Mouse (Mus musculus) erythroblast, embryonic 14.5 days (primary cell): ENCODE measurements around the gene 4930426L09Rik.

Source experiments
- GATA1 ChIP-seq: IDR thresholded peaks from 2 replicates; pipeline ENCODE4 v1.6.1; 2012; ENCODE audit warnings: low read length, inconsistent platforms, mixed read lengths
- TAL1 ChIP-seq: IDR thresholded peaks from 3 replicates; pipeline ENCODE4 v1.6.1; 2012; ENCODE audit warnings: low read length, inconsistent platforms, mixed read lengths

DNA sequence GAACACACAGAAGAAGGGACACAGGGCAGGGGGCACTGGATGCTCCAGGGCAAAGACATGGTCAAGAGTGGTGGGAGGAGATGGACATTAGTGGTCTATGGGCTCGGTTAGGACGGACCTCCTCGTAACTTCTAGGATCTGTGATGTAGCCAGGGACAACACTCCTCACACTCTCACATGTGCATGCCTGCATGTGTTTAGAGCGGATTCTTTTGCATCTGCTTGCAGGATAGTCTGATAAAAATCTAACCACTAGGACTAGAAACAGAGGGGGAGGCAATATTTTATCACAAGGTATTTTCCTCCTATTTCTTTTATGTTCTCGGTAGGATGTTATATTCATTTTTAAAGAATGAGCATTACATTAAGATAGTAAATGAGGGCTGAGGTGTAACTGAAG lies 38.6 kb upstream of the 4930426L09Rik start:
- TF ChIP-seq GATA1 = no peak
- no peak for TF ChIP-seq TAL1
